Mouse (Mus musculus) adrenal gland, adult 2 months (tissue): ENCODE results near the gene Fam117b. TPM values are rescaled to one million over a fixed set of nuclear protein-coding genes. Genes with fewer than 3 reads are reported as not detected.

Experiments used
- DNase-seq: peaks from one replicate; pipeline ENCODE4 v3.0.0; 2021
- long read RNA-seq: library from polyadenylated mRNA; stranded (forward); transcript quantifications from one replicate; pipeline ENCODE4 v2.0.0, GENCODE M21; 2021
- polyA plus RNA-seq: library from polyadenylated mRNA; depleted of rRNA; stranded (reverse); fragments of >200 nt; gene quantifications from 2 replicates; pipeline ENCODE4 v1.2.3, GENCODE M21; 2012; rRNA removed
- total RNA-seq, 2 experiments: library from RNA; stranded (reverse); gene quantifications; 2 replicates each; pipeline ENCODE4 v1.2.3; 2021

The Fam117b gene
- 10 to 100 TPM; 33.8 to 35.6 TPM for total RNA-seq
- polyA plus RNA-seq: 23.7 and 26.9 TPM in 2 replicates
- long read RNA-seq, full-length matches to known transcripts: 7 of 9 reads
- long read RNA-seq, partial matches to known transcripts: 0 of 9 reads
- long read RNA-seq, other reads (novel, unspliced or antisense): 2 of 9 reads

- DNase-seq: peak; percentile 98
Measured at GRCm38 (mm10) chr1:59912413-59913157, at the start of gene Fam117b. TSS of gene Fam117b (plus strand) at chr1:59913006.

GRCm38 (mm10) chr1:59868041-59868440 is 44.8 kb upstream of the Fam117b start:
- no peak for DNase-seq

GRCm38 (mm10) chr1:59874023-59874422 is 38.8 kb upstream of the Fam117b start:
- no peak for DNase-seq

GRCm38 (mm10) chr1:59878098-59878497 is 34.7 kb upstream of the Fam117b start:
- DNase-seq: no peak

GRCm38 (mm10) chr1:59883349-59884134 is 29.3 kb upstream of the Fam117b start:
- DNase-seq: peak; percentile 62

- DNase-seq: no peak
Measured at GRCm38 (mm10) chr1:59886899-59887298, 25.9 kb upstream of the Fam117b start.

- no peak for DNase-seq
Measured at GRCm38 (mm10) chr1:59888018-59888417, 24.8 kb upstream of the Fam117b start.

- no peak for DNase-seq
Measured at GRCm38 (mm10) chr1:59891185-59891584, 21.6 kb upstream of the Fam117b start.

GRCm38 (mm10) chr1:59892777-59893176 is 20.0 kb upstream of the Fam117b start:
- DNase-seq: no peak

- DNase-seq: no peak
Measured at GRCm38 (mm10) chr1:59894025-59894424, 18.8 kb upstream of the Fam117b start.

GRCm38 (mm10) chr1:59895456-59895855 is 17.4 kb upstream of the Fam117b start:
- DNase-seq: peak; percentile 59

GRCm38 (mm10) chr1:59897147-59897798 is 15.5 kb upstream of the Fam117b start:
- DNase-seq: no peak

GRCm38 (mm10) chr1:59899679-59900078 is 13.1 kb upstream of the Fam117b start:
- DNase-seq: no peak

GRCm38 (mm10) chr1:59901082-59901876 is 11.5 kb upstream of the Fam117b start:
- DNase-seq: no peak

GRCm38 (mm10) chr1:59902634-59903033 is 10.2 kb upstream of the Fam117b start:
- DNase-seq: peak; percentile 41

GRCm38 (mm10) chr1:59904630-59905295 is 8.0 kb upstream of the Fam117b start:
- DNase-seq: no peak

- no peak for DNase-seq
Measured at GRCm38 (mm10) chr1:59905916-59906315, 6.9 kb upstream of the Fam117b start.

GRCm38 (mm10) chr1:59906819-59907521 is 5.8 kb upstream of the Fam117b start:
- DNase-seq: no peak

- peak; percentile 29 for DNase-seq
Measured at GRCm38 (mm10) chr1:59907700-59908099, 5.1 kb upstream of the Fam117b start.

- no peak for DNase-seq
Measured at GRCm38 (mm10) chr1:59910941-59911340, 1.9 kb upstream of the Fam117b start.
